25 mouse cellular contexts compared by ENCODE assay signal in genomic region chr3:94906482-94906881, GRCm38 (mm10). TPM values are rescaled to one million over a fixed set of nuclear protein-coding genes. Genes with fewer than 3 reads are reported as not detected.
DNase-seq lines count a peak whose midpoint lies in the region; ATAC-seq and TF ChIP-seq lines count a peak whose summit lies in the region.
"Had no signal": no experiment of that assay in that cellular context is flagged by ENCODE, and none has a peak within 500 bp of the region (broad histone marks: within the 10 kb centered on the region; RNA-seq: fewer than 3 reads in every experiment).

No protein-coding gene starts in this region.

- DNase-seq in spleen, postnatal 36 days (ENCODE audit: low spot score in 2 of 2), result peak; percentile 6 to 37
- no peak for DNase-seq in spleen, adult 18-20 months
- peak; percentile 55 for DNase-seq in liver
- DNase-seq in gastrocnemius, postnatal 14 days, result no peak
- no peak for DNase-seq in gastrocnemius, postnatal 10 days
- no peak for DNase-seq in kidney, adult 2 months
- DNase-seq: adrenal gland, adult 2 months; cerebellum, adult 9-10 months; kidney, postnatal 36 days; layer of hippocampus, postnatal 36 days; lung, adult 18-20 months; lung, postnatal 10 days; thymus, postnatal 4 days had no signal

- WGBS in liver, embryonic 16.5 days (ENCODE audit: insufficient replicate concordance), result 15% methylated on average over 1 of the region's 1 CpGs
- WGBS in kidney, adult 2 months, result 58% methylated on average over 1 of the region's 1 CpGs

- H3K4me1 ChIP-seq in liver, embryonic 16.5 days (ENCODE audit: control insufficient read depth, low read depth, low read length), result peaks cover 9% of the 10 kb centered on the region
- H3K4me1 ChIP-seq in kidney, adult 2 months (ENCODE audit: control insufficient read depth, insufficient read depth, low read length), result peaks cover 6% of the 10 kb centered on the region; the same call in 1 of the 2 replicates
- H3K4me1 ChIP-seq: embryonic facial prominence, embryonic 10.5 days; heart, embryonic 10.5 days; kidney, embryonic 15.5 days; midbrain, embryonic 13.5 days; neural tube, embryonic 13.5 days; stomach, embryonic 15.5 days had no signal

- H3K9me3 ChIP-seq in liver, embryonic 16.5 days (replicated peaks; ENCODE audit: control insufficient read depth, low read length), result no peaks in the 10 kb centered on the region
- H3K9me3 ChIP-seq: embryonic facial prominence, embryonic 10.5 days; heart, embryonic 10.5 days; hindbrain, embryonic 10.5 days; kidney, embryonic 15.5 days; midbrain, embryonic 13.5 days; neural tube, embryonic 13.5 days; stomach, embryonic 15.5 days had no signal

- TF ChIP-seq CTCF in kidney, adult 2 months (conservative IDR thresholded peaks at IDR 0.05; ENCODE audit: insufficient read depth, insufficient read length, low read depth, low read length), result no peak

- no peak overlapping the region for H3K4me2 ChIP-seq in liver, embryonic 16.5 days (ENCODE audit: low read depth, low read length)
- H3K4me2 ChIP-seq: kidney, embryonic 15.5 days; midbrain, embryonic 13.5 days; neural tube, embryonic 13.5 days; stomach, embryonic 15.5 days had no signal

- no peaks in the 10 kb centered on the region for H3K36me3 ChIP-seq in liver, embryonic 16.5 days (ENCODE audit: control insufficient read depth, insufficient read depth)
- no peaks in the 10 kb centered on the region for H3K36me3 ChIP-seq in kidney, adult 2 months (ENCODE audit: control insufficient read depth, insufficient read depth, low read length)
- H3K36me3 ChIP-seq: embryonic facial prominence, embryonic 10.5 days; heart, embryonic 10.5 days; hindbrain, embryonic 10.5 days; kidney, embryonic 15.5 days; midbrain, embryonic 13.5 days; neural tube, embryonic 13.5 days; stomach, embryonic 15.5 days had no signal

- TF ChIP-seq POLR2A in kidney, adult 2 months (IDR thresholded peaks at IDR 0.05; ENCODE audit: low read depth, low read length), result no peak

- no peak overlapping the region for H3K4me3 ChIP-seq in liver, embryonic 16.5 days (ENCODE audit: low read depth, low read length)
- H3K4me3 ChIP-seq in kidney, adult 2 months (ENCODE audit: insufficient read depth, low read depth, low read length), result no peak overlapping the region
- H3K4me3 ChIP-seq: embryonic facial prominence, embryonic 10.5 days; heart, embryonic 10.5 days; hindbrain, embryonic 10.5 days; kidney, embryonic 15.5 days; midbrain, embryonic 13.5 days; neural tube, embryonic 13.5 days; stomach, embryonic 15.5 days had no signal

- no peak overlapping the region for H3K27ac ChIP-seq in liver, embryonic 16.5 days (ENCODE audit: low read length)
- H3K27ac ChIP-seq in kidney, adult 2 months (ENCODE audit: insufficient read depth, low read depth, low read length), result no peak overlapping the region
- H3K27ac ChIP-seq: embryonic facial prominence, embryonic 10.5 days; heart, embryonic 10.5 days; hindbrain, embryonic 10.5 days; hindbrain, postnatal 0 days; kidney, embryonic 15.5 days; midbrain, embryonic 13.5 days; neural tube, embryonic 13.5 days; stomach, embryonic 15.5 days had no signal

- no peak overlapping the region for H3K9ac ChIP-seq in liver, embryonic 16.5 days (ENCODE audit: low read depth, low read length)
- H3K9ac ChIP-seq: kidney, embryonic 15.5 days; midbrain, embryonic 13.5 days; neural tube, embryonic 13.5 days; stomach, embryonic 15.5 days had no signal

- H3K27me3 ChIP-seq in liver, embryonic 16.5 days (ENCODE audit: control insufficient read depth, insufficient read depth, low read depth, low read length), result no peaks in the 10 kb centered on the region
- no peaks in the 10 kb centered on the region for H3K27me3 ChIP-seq in kidney, adult 2 months (replicated peaks; ENCODE audit: control insufficient read depth, insufficient read depth, low read length)
- H3K27me3 ChIP-seq: kidney, embryonic 15.5 days; midbrain, embryonic 13.5 days; neural tube, embryonic 13.5 days; stomach, embryonic 15.5 days had no signal

- ATAC-seq in liver, embryonic 16.5 days (ENCODE audit: low read depth), result peak; percentile 75
- ATAC-seq: CD4-positive, CD25-positive, alpha-beta regulatory T cell, adult 4 months; hindbrain, postnatal 0 days; intestine, postnatal 0 days; midbrain, embryonic 13.5 days; Patski had no signal

- intact Hi-C loops in gastrocnemius, postnatal 14 days (cut with DNase I; ENCODE audit: low total_unique reads), result no loop called here

RNA-seq across cellular contexts. Expression of gene Psmb4, which starts 19.7 kb away (rescaled TPM):
- 138 and 157 TPM in 2 replicates for polyA plus RNA-seq in liver, embryonic 16.5 days (2015; fragmentation: Nextera tagmentation; extraction: Ambion mirVana)
- total RNA-seq in gastrocnemius, postnatal 14 days (2021), result 100 to 1,000 TPM; 202 to 211 TPM
- 100 to 1,000 TPM; 240 to 255 TPM for total RNA-seq in gastrocnemius, postnatal 10 days (2021)
- 235 and 307 TPM in 2 replicates for polyA plus RNA-seq in kidney, adult 2 months (2012; rRNA removed)

RNA-seq across cellular contexts. Expression of gene Selenbp1, which starts 26.4 kb away (rescaled TPM):
- 139 and 163 TPM in 2 replicates for polyA plus RNA-seq in liver, embryonic 16.5 days (2015; fragmentation: Nextera tagmentation; extraction: Ambion mirVana)
- 1 to 10 TPM; 8.9 to 9.5 TPM for total RNA-seq in gastrocnemius, postnatal 14 days (2021)
- total RNA-seq in gastrocnemius, postnatal 10 days (2021), result 1 to 10 TPM; 8.3 to 8.6 TPM
- 785 and 803 TPM in 2 replicates for polyA plus RNA-seq in kidney, adult 2 months (2012; rRNA removed)

RNA-seq across cellular contexts. Expression of gene Rfx5, which starts 47.4 kb away (rescaled TPM):
- polyA plus RNA-seq in liver, embryonic 16.5 days (2015; fragmentation: Nextera tagmentation; extraction: Ambion mirVana), result 1.2 TPM in 2 replicates
- total RNA-seq in gastrocnemius, postnatal 14 days (2021), result 1 to 10 TPM; 5.8 to 7.2 TPM
- 10 to 100 TPM in 1 of 2 experiments, 1 to 10 TPM in 1; 7.6 to 11.5 TPM for total RNA-seq in gastrocnemius, postnatal 10 days (2021)
- 10.3 and 12.8 TPM in 2 replicates for polyA plus RNA-seq in kidney, adult 2 months (2012; rRNA removed)

Comparison
In these comparisons a context has a peak if more than half of its experiments do, and no peak if none do; other contexts are left out.
1. DNase-seq: peak in spleen, postnatal 36 days (2 of 2) and liver (single experiment); none in spleen, adult 18-20 months (0 of 2), gastrocnemius, postnatal 14 days (single experiment), gastrocnemius, postnatal 10 days (single experiment) and kidney, adult 2 months (single experiment).